In the genomic region with DNA sequence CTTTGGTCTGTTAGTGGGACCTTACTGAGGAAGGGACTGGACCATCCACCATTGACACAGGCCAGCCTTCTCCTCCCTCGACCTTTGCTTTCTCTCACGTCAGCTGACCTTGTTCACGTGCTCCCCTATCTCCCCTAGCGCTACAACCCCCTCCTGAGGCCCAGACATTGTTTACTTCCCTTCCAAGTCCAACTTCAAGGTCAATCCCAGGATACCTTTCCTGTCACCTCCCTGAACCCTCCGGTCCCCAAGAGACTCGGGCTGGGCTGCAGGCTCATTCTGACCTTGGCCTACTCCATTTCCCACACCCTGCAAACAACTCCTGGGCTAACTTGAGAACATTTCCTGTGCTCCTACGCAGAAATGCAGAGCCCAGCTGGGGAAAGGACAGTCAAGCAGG, we compare ENCODE assay signal across 12 mouse cellular contexts.
DNase-seq lines count a peak whose midpoint lies in the region; ATAC-seq and TF ChIP-seq lines count a peak whose summit lies in the region.
"Had no signal": no experiment of that assay in that cellular context is flagged by ENCODE, and none has a peak within 500 bp of the region (broad histone marks: within the 10 kb centered on the region; RNA-seq: fewer than 3 reads in every experiment).

No protein-coding gene starts in this region.

- no peaks in the 10 kb centered on the region for H3K36me3 ChIP-seq in neural tube, embryonic 13.5 days
- no peaks in the 10 kb centered on the region for H3K36me3 ChIP-seq in neural tube, embryonic 15.5 days
- H3K36me3 ChIP-seq in heart, embryonic 15.5 days = no peaks in the 10 kb centered on the region
- no peaks in the 10 kb centered on the region for H3K36me3 ChIP-seq in liver, adult 2 months (ENCODE audit: control insufficient read depth, insufficient read depth, low read length)

- peak overlapping the region; percentile 23; the same call in 1 of the 2 replicates for H3K27ac ChIP-seq in neural tube, embryonic 13.5 days (replicated peaks)
- no peak overlapping the region for H3K27ac ChIP-seq in neural tube, embryonic 15.5 days (replicated peaks)
- no peak overlapping the region for H3K27ac ChIP-seq in heart, embryonic 15.5 days
- peak overlapping the region; percentile 42 for H3K27ac ChIP-seq in liver, adult 2 months (replicated peaks; ENCODE audit: insufficient read depth, low read depth, low read length)
- H3K27ac ChIP-seq: macrophage had no signal

- TF ChIP-seq CTCF in liver, adult 2 months (IDR thresholded peaks at IDR 0.05; ENCODE audit: low read depth, low read length) = no peak

- no peaks in the 10 kb centered on the region for H3K79me2 ChIP-seq in liver, adult 2 months (ENCODE audit: control insufficient read depth, insufficient read depth, low read length)

- H3K27me3 ChIP-seq in neural tube, embryonic 13.5 days = no peaks in the 10 kb centered on the region
- no peaks in the 10 kb centered on the region for H3K27me3 ChIP-seq in neural tube, embryonic 15.5 days (replicated peaks)
- no peaks in the 10 kb centered on the region for H3K27me3 ChIP-seq in heart, embryonic 15.5 days
- H3K27me3 ChIP-seq in liver, adult 2 months (ENCODE audit: control insufficient read depth, insufficient read depth, low read length) = no peaks in the 10 kb centered on the region

- DNase-seq in liver, adult 2 months (ENCODE audit: extremely low read depth, low read depth, low spot score) = peak; percentile 85
- DNase-seq in MN1 (ENCODE audit: low spot score) = no peak
- DNase-seq in right cerebral cortex, postnatal 4 days = no peak
- DNase-seq: cerebellum, adult 9-10 months; right cerebral cortex, postnatal 25 days had no signal

- H3K4me1 ChIP-seq in neural tube, embryonic 13.5 days (replicated peaks) = peaks cover 34% of the 10 kb centered on the region
- peaks cover 10% of the 10 kb centered on the region for H3K4me1 ChIP-seq in neural tube, embryonic 15.5 days
- H3K4me1 ChIP-seq in heart, embryonic 15.5 days (replicated peaks) = peaks cover 37% of the 10 kb centered on the region
- peaks cover 33% of the 10 kb centered on the region for H3K4me1 ChIP-seq in liver, adult 2 months (ENCODE audit: control insufficient read depth, insufficient read depth, low read length)

- no peak overlapping the region for H3K4me3 ChIP-seq in neural tube, embryonic 13.5 days
- H3K4me3 ChIP-seq in neural tube, embryonic 15.5 days (replicated peaks) = no peak overlapping the region
- no peak overlapping the region for H3K4me3 ChIP-seq in heart, embryonic 15.5 days
- no peak overlapping the region for H3K4me3 ChIP-seq in liver, adult 2 months (ENCODE audit: insufficient read depth, low read depth, low read length)

- TF ChIP-seq POLR2A in liver, adult 2 months (IDR thresholded peaks at IDR 0.05; ENCODE audit: extremely low read depth, insufficient read depth, low read length) = no peak

- H3K4me2 ChIP-seq in neural tube, embryonic 13.5 days = no peak overlapping the region
- no peak overlapping the region for H3K4me2 ChIP-seq in neural tube, embryonic 15.5 days
- H3K4me2 ChIP-seq in heart, embryonic 15.5 days = no peak overlapping the region

- 78% methylated on average over 7 of the region's 7 CpGs for WGBS in neural tube, embryonic 13.5 days
- WGBS in neural tube, embryonic 15.5 days = 80% methylated on average over 7 of the region's 7 CpGs
- WGBS in heart, embryonic 15.5 days = 47% methylated on average over 7 of the region's 7 CpGs
- 12% methylated on average over 7 of the region's 7 CpGs for WGBS in liver, adult 2 months

- no peak overlapping the region for H3K9ac ChIP-seq in neural tube, embryonic 13.5 days
- H3K9ac ChIP-seq in neural tube, embryonic 15.5 days (replicated peaks) = no peak overlapping the region
- H3K9ac ChIP-seq in heart, embryonic 15.5 days = no peak overlapping the region
- no peak overlapping the region for H3K9ac ChIP-seq in liver, adult 2 months (ENCODE audit: low read depth, low read length)

- H3K9me3 ChIP-seq in neural tube, embryonic 13.5 days = no peaks in the 10 kb centered on the region
- no peaks in the 10 kb centered on the region for H3K9me3 ChIP-seq in neural tube, embryonic 15.5 days (replicated peaks)
- H3K9me3 ChIP-seq in heart, embryonic 15.5 days (replicated peaks) = no peaks in the 10 kb centered on the region
- H3K9me3 ChIP-seq: G1E had no signal

- no peak for ATAC-seq in neural tube, embryonic 13.5 days (ENCODE audit: low read depth)
- no peak for ATAC-seq in neural tube, embryonic 15.5 days (ENCODE audit: low FRiP score)
- ATAC-seq in heart, embryonic 15.5 days (replicated peaks; ENCODE audit: insufficient number of reproducible peaks, insufficient read depth, low FRiP score, low read depth) = peak; percentile 54
- ATAC-seq in erythroblast, adult 5-6 weeks (replicated peaks; ENCODE audit: low FRiP score, poor library complexity, severe bottlenecking) = no peak
- ATAC-seq in megakaryocyte-erythroid progenitor cell, adult 5-6 weeks (replicated peaks; ENCODE audit: low FRiP score, low TSS enrichment, poor library complexity, severe bottlenecking) = no peak

Comparison
In these comparisons a context has a peak if more than half of its experiments do, and no peak if none do; other contexts are left out.
1. H3K27ac ChIP-seq: peak in neural tube, embryonic 13.5 days (single experiment) and liver, adult 2 months (single experiment); none in neural tube, embryonic 15.5 days (single experiment) and heart, embryonic 15.5 days (single experiment).